Mouse (Mus musculus) CD4-positive, CD25-positive, alpha-beta regulatory T cell, adult 9 weeks (primary cell): ENCODE data around the gene Vmn2r83. TPM values are rescaled to one million over a fixed set of nuclear protein-coding genes. Genes with fewer than 3 reads are reported as not detected.

ENCODE experiments used
- polyA plus RNA-seq: library from polyadenylated mRNA; unstranded; fragments of 100-300 nt; shearing (Covaris generic); gene quantifications from one replicate; pipeline ENCODE4 v1.2.1, GENCODE M21; 2017

Gene Vmn2r83
- not detected for polyA plus RNA-seq

GRCm38 (mm10) chr10:79468431-79468830 is at the start of gene Vmn2r83:
Gene Vmn2r83, plus strand, starts transcription at chr10:79468731.

GRCm38 (mm10) chr10:79533126-79533911 is 64.8 kb downstream of the Vmn2r83 start, which contains the start of gene Plpp2:
Gene Plpp2, minus strand, starts transcription at chr10:79533796.

Other genes with a start within 250 kb of the Vmn2r83 start
- gene Vmn2r81, start 221.0 kb upstream of the Vmn2r83 start, polyA plus RNA-seq = not detected
- gene Vmn2r82, start 112.2 kb upstream of the Vmn2r83 start, polyA plus RNA-seq = not detected
- 4.5 TPM for gene Plpp2, start 65.1 kb downstream of the Vmn2r83 start, polyA plus RNA-seq
- 32.0 TPM for gene Mier2, start 86.5 kb downstream of the Vmn2r83 start, polyA plus RNA-seq
- gene Theg, start 118.6 kb downstream of the Vmn2r83 start, polyA plus RNA-seq = not detected
- not detected for gene C2cd4c, start 145.3 kb downstream of the Vmn2r83 start, polyA plus RNA-seq
- not detected for gene Shc2, start 169.2 kb downstream of the Vmn2r83 start, polyA plus RNA-seq
- not detected for gene Odf3l2, start 177.0 kb downstream of the Vmn2r83 start, polyA plus RNA-seq
- gene Madcam1, start 195.8 kb downstream of the Vmn2r83 start, polyA plus RNA-seq = 0.40 TPM
- gene Tpgs1, start 200.6 kb downstream of the Vmn2r83 start, polyA plus RNA-seq = 29.7 TPM
- gene Cdc34, start 213.5 kb downstream of the Vmn2r83 start, polyA plus RNA-seq = 12.9 TPM
- 0.63 TPM for gene Gzmm, start 220.3 kb downstream of the Vmn2r83 start, polyA plus RNA-seq
- gene Bsg, start 235.8 kb downstream of the Vmn2r83 start, polyA plus RNA-seq = 186 TPM
- gene Hcn2, start 247.9 kb downstream of the Vmn2r83 start, polyA plus RNA-seq = not detected